Mouse (Mus musculus) hindlimb bud, embryonic 11.5 days (tissue): ENCODE data around the gene Idh2.

Source experiments
- DNase-seq: peaks from one replicate; pipeline ENCODE4 v3.0.0-alpha.2; 2012; ENCODE audit warnings: low read depth, low spot score; ENCODE audit errors: extremely low spot score

Gene Idh2

DNA sequence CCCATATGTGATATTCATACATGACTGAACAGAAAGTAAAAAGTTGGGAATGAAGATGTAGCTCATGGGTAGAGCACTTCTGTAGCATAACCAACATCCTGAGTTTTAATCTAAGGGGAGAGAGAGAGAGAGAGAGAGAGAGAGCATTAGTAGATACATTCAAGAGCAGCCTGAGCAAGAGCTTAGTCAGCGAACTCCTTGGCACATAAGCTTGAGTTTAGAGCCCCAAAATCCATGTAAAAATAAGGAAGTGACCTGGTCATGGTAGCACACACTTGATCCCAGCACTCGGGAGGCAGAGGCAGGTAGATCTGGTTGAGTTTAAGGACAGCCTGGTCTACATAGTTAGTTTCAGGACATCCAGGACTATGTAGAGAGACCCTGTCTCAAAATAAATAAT is 8.5 kb upstream of the Idh2 start:
- DNase-seq: no peak

DNA sequence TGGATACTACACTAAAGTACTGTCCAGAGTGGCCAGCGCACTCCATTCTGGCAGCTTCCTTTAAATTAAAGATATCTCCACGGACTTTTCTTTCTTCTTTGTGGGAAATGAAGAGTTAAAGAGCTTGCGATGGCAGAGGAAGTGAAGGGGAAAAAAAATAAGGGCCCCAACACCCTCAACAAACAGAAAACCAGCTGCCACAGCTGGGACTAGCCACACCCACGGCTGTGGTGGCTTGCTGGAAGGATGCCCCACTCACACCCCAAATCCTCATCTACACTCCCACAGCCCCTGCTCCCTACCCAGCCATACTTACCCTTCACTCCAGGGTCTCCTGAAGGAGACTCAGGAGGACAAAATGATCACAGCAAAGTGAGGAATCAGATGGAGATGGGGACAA is 7.9 kb upstream of the Idh2 start:
- DNase-seq: no peak

DNA sequence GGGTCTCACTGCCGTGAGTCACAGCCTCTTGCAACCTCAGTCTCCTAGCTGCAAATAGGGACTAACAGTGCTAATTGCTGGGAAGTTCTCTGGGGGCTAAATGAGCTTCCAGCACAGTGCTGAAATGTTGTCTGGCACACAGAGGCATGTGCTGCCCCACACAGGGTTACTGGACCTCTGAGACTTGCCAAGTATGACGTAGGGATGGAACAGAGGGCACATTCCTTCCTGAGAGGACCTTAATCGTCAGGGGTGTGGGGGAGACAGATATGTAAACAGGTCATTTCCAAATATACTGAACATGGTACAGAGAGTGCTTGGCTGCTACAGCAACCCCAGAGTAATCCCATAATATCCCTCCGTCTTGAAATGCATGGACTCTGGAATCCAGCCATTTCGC is 5.9 kb upstream of the Idh2 start:
- DNase-seq: no peak

DNA sequence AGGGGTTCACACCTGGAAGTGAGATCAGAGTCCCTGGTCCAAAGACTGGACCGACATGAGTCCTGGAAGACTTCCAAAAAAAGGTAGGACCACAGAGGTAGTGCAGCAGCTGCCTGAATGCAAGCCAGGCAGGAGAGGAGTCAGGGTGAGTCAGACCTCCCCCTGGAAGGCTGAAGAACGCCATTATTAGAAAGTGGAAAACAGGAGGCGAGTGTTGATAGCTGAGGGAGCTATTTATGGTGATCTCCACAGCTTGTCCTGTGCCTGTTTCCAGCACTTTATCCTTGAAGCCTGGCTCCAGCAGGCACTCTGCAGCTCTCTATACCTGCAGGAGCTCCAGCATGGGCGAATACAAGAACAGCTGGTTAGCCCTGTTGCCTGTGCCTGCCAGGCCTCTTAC is 4.0 kb upstream of the Idh2 start:
- no peak for DNase-seq

DNA sequence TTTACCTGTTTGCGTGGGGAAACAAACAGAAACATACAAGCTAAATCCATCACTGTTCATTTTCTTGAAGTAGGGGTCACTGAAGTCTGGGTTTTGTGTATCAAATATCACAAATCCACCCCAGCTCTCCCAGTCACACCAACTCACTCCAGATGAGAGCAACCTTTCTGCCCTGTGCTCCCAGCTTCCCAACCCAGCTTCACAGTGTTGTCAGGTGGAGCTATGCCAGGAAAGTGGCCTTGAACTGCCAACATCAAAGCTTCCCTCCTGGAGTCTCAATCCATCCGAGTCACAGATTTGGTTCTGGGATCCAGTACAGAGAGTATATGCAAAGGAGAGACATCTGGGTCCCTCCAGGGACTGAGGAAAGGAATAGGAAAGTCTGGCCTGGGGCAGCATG is 966 bp upstream of the Idh2 start:
- no peak for DNase-seq

DNA sequence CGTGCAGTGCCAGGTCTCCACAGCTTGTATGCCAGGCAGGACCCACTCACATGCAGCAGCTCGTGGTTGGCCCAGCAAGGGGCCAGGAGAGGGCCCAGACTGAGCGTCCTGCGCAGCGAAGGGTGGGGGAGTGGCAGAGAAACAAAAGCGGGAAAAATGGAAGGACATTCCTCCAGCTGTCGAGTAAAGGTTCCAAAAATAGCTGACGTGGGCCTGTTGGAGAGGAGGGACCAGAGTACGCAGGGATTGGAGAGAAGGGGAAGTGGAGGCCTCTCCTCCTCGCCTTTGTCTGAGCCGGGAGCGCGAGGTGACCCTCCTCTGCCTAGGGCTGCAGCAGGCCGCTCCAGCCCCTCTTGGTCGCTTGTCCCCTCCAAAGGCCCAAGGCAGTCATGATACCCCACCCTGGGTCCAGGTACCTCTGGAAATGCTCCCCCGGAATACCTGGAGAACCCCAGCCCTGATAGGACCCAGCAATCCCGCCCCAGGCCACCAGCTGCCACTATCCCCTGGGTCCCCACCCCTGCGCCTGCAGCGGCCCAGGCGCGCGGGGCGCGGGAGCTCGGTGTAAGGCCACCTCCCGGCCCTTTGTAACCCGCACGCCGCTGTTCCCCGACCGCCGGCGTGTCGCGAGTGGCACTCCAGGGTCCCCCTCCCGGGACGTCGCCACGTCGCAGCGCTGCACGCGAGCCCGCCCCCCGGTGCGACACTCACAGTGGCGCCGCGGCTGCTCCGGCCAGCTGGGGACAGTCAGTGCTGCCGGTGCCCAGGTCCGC is 555 bp downstream of the Idh2 start:
- DNase-seq: peak; percentile 35

DNA sequence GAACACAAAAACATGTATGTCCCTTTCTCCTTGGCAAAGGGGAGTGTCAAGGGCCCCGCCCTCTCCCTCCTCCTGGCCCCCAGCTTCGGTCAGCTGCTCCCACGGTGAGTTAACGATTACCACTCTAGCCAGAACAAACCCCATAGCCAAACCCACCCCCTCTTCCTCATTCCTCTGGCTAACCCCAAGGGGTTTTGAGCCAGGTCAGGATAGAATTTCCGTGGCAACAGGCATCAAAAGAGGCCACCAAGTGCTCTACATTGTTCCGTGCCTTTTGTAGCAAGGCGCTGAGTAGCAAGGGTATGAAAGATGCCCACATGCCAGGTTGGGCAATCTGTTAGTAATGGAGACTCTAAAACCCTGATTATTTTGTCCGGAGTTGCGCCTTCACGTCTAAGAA is 1.2 kb downstream of the Idh2 start:
- DNase-seq: peak; percentile 6

DNA sequence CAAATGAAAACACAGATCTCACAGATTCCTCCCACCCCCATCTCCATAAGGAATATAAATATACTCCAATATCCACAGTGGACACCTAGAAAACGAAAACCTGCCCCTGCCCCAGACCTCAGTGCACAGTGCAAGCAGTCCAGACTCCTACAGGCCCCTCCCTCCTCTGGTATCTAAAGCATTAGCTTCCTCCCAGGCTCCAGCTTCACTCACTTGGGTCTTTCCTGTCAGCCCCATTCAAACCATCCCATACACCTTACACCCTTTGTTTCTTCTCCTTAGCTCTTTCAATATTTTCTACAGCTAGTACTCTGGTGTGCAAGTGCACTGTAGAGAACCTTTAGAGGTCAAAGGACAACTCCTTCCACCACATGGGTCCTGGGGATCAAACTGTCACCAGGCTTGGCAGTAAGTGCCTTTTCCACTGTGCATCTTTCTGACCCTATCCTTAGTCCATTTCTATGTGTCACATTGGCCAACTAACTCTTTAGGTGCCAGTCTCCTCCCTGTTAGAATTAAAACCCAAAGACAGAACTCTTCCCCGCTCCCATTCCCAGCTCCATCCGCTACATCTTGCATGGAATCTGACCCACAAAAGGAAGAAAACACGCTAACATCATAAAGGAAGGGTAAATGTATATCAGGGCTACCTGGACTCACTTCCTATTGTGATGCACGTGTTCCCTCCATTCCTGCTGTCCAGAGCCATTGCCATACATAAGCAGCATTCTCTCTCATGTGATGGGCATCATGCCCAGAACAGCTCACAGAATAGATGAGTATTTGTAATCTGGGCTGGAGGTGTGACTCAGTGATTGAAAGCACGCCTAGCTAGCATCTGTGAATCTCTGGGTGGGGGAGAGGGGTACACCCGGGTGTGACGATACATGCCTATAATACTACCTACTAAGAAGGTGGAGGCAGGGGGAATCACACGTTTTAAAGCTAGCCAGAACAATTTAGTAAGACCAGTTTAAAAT is 3.8 kb downstream of the Idh2 start:
- DNase-seq: no peak

DNA sequence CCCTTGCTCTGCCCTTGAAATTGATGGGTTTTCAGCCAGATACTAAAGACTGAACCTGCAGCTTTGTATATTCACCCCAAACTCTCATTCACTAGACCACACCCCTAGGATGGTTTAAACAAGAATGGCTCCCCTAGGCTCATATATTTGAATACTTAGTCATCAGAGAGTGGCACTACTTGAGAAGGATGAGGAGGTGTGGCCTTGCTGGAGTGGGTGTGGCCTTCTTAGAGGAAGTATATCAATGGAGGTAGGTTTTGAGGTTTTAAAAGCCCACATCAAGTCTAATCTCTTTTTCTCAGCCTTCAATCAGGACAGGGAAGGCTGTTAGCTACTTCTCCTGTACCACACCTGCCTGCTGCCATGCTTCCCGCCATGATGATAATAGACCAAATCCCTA is 8.8 kb downstream of the Idh2 start:
- no peak for DNase-seq

DNA sequence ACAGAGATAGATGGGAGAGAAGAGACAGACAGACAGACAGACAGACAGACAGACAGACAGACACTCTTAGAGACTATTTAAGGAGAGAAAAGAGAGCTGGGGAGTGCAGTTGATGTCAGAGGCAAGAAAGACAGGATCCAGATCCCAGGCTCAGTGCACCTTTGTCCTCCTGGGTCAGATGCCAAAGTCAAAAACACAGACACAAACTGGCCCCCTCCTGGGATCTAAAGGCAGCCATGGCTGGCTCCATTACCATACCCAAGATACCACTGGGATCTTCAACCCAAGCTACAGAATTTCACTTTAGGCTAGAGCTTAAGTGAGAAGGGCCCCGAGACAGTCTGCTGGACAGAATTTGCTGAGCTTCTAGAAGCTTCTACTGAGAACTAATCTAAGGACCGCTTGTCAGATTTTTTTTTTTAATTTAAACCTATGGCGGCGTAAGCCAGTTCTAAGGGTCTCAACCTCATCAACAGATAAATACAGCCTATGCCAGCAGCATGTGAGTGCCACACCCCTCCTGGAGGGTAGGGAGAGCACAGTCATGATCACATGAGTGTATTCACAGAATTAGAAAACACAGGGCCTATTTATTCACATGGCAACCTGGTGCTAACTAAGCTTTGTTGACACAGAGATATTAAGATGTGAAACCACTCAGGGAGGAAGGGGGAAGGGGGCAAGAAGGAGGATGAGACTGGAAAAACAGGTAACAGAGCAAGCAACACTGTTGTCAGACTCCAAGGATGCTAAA is 9.4 kb downstream of the Idh2 start:
- DNase-seq: no peak

DNA sequence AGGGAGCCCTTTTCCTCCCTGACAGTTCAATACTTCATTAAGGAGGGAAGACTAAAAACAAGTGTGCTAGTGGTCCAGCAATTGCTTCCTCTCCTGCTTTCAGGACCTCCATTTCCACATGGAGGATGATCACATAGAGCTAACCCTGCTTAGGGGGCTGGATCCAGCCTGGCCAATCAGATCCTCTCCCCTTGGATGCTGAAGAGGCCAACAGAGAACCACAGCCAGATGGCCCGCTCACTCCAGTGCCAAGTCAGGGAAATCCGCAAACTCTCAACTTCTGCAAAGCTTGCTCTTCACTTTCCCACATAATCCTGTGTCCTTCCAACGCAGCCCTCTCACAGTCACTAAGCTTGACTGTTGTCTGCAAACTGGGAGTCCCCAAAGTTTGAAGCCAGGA is 11.9 kb downstream of the Idh2 start:
- DNase-seq: no peak

DNA sequence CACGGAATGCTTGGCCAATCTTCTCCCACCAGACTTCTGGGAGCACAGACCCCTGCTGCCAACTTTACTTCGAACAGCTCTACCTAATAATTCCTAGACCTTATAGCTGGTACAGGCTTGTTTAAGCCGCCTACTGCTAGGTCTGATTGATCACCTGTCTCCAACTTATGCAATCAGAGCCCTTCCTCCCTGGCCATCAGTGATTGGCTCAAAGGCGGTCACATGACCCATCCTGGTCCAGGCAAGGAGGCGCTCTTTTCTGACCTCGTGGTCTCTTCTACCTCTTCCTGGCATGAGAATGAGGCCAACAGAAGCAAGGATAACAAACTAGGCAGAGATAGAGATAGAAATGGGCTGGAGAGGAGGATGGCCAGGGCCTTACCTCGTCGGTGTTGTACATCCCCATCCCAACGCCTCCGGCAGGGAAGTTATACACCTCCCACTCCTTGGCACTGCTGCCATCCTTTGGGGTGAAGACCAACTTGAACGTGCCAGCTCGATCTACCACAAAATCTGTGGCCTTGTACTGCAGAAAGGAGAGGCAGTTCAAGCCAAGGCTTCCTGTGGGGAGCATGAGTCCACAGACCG is 16.7 kb downstream of the Idh2 start:
- DNase-seq: no peak

DNA sequence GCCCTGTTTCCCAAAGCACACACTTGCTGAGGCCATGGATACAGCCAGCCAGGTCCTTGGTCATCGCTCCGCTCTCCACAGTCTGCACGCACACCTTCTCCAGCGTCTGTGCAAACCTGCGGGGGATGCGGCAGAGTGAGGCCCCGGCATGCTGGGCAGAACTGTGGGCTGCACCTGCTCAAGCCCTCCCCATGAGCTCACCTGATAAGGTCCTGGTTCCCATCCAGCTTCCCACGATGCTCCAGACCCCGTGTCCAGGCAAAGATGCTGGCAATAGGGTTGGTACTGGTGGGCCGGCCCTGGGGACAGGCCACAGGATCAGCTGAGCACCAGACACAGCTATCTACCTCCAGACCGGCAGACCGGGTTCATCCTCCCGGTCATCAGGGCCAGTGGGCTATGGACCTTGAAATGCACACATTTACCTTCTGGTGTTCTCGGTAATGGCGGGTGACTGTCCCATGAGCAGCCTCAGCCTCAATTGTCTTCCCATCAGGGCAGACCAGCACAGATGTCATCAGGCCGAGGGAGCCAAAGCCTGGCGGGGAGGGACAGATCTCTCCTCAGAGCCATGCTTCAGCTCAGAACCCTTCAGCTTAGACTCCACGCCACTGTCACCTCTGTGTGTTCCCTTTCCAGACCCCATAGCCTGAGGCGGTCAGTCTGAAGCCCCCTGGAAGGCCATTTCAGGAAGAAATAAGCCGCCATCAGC is 19.4 kb downstream of the Idh2 start:
- DNase-seq: no peak

DNA sequence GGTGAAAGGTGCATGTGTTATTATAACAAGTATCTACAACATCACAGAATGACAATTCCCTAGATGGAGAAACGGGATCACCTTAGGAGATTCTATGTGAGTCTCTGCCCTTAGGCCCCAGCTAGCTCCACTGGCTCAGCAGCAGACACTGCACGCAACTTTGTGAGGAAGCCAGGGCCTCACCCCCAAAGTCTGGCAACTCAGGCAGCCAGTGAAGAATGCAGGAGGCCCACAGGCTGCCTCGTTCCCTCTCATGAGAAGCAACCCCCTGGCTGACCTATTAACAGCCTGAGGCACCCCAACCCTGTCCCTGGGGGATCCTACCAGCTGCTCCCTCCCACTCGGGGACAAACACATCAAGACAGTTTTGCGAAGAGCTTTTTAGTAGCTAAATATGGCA is 20.7 kb downstream of the Idh2 start:
- DNase-seq: no peak

DNA sequence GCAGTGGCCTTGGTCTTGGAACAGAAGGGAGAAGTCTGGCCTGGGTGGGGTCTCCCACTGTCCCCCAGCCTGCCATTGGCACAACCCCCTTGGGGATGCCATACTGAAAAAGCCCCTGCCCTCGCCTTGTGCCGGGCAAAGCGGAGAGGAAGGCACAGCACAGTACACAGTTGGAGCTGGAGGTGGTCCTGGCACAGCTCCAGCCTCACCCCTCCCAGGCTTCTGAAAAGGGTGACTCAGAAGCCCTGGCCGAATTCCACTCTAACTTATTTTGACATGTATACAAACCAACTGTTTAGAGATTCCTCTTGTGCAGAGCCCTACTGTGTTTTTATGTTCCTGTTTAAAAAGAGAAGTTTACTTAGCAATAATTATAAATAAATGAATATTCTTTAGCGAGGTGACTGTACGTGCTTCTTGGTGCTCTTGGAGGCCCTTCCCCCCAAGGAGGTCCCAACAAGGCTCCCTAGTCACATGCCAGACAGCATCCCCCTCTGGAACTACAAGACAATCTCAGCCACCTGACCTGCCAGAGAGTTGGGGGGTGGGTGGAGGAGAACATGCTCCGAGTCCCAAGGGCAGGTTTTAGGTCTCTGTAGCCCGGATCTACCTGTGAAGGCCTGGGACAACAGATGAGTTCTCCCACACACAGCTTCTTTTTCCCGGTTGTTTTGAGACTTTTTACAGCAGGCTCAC is 22.7 kb downstream of the Idh2 start:
- DNase-seq: no peak

DNA sequence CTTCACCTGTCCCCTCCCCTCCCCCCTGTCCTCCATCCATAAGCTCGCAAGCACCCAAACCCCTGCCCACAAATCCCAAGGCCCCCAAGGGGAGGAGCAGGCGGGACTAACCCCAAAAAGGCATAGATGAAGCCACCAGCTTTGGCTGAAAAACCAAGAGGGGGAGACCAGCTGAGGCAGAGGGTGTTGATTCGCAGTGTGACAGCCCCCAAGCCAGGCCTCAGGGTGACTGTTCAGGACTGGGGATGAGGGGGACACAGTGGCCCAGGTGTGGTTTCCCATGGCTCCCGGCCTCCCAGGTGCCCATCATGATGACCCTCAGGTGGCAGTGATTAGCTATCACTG is 23.4 kb downstream of the Idh2 start:
- DNase-seq: no peak

DNA sequence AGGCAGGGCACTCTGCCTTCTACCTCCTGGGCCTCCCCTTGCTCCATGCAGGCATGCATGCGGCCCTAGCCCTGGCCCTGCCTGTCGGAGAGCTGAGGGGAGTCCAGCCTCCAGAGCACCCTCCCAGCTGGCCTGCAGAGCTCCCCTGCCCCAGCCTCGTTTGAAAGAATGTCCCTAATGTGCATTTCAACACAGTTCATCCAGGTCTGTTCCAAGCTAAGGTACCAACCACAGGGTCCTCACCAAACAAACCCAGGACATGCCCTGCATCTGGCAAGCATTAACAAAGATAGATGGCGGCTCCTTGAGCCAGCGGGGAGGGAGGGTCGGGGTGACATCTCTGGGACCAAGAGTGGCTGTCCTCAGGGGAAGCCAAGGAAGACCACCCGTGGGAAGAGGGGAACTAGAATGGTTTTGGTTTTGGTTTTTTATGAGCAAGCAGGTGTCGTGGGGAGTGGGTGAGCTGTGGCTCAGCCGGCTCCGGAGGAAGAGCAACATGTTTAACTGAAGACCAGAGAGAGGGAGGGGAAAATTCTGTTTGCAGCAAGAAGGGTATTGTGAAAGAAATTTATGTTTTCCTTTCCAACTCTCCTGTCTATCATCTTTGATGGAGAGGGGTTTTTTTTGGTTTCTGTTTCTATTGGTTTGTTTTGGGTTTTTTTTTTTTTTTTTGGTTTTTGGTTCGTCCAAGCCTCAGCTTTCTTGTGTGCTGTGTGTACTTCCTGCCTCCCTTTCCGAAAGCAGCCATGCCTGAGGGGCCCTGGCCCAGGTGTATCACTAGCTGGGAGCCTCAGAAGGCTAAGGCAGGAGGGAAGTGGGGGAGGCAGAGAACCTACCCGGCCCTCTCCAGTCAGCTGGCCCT is 24.0 kb downstream of the Idh2 start:
- no peak for DNase-seq

DNA sequence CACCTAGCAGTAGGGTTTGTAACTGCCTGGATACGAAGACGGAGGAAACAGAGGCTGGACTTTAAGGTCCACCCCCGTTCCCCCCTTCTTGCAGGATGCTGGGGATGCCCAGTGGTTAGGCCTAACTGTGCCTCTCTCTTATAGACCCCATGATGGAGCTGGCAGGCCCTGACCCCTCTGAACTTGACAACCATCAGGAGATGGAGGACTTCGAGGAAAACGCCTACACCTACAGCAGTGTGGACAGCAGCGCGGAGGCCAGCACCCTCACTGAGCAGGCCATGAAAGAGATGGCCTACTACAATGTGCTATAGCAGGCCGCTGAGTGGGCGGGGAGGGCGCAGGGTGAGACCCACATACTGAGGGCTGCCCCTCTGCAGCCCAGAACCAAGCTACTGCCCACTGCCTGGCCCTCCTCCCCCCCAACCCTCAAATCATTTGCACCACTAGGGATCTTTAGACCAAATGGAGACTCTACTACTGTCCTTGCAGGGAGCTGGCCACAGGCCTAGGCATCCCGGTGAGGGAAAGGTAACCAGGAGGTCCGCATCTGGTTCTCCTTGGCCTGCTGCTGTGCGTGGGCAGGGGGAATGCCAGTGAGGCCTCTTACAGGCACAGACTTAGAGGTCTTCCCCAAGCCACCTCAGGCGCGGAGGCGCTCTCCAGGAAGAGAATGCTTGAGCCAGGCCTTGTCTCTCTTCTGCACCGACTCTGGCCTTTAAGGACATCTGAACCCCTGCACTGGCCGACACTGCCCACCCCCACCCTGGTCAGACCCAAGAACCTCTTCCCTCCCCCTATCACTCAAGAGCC is 24.8 kb downstream of the Idh2 start:
- DNase-seq: no peak
